Mouse (Mus musculus) C2C12 (cell line): Measurements from ENCODE around the gene Alb. TPM values are rescaled to one million over a fixed set of nuclear protein-coding genes. Genes with fewer than 3 reads are reported as not detected.

Source experiments
- H3K27me3 ChIP-seq: one replicate; pipeline ENCODE4 v1.6.1; 2011; ENCODE audit not compliant: control insufficient read depth, insufficient read depth, insufficient read length
- H3K36me3 ChIP-seq: one replicate; pipeline ENCODE4 v1.6.1; 2011; ENCODE audit not compliant: control insufficient read depth, insufficient read depth
- H3K4me3 ChIP-seq: one replicate; pipeline ENCODE4 v1.5.1; 2011; ENCODE audit warnings: mild to moderate bottlenecking, control low read depth; ENCODE audit not compliant: poor library complexity, insufficient read depth, severe bottlenecking
- H3K79me2 ChIP-seq: one replicate; pipeline ENCODE4 v1.6.1; 2011; ENCODE audit not compliant: control insufficient read depth, insufficient read depth
- H3K79me3 ChIP-seq: one replicate; pipeline ENCODE4 v1.6.1; 2011; ENCODE audit warnings: low read depth, control low read depth
- H3ac ChIP-seq: one replicate; pipeline ENCODE3; 2011; ENCODE audit warnings: low read depth; ENCODE audit not compliant: control insufficient read depth, insufficient read length
- CEBPB ChIP-seq: IDR thresholded peaks from one replicate; pipeline ENCODE4 v1.6.1; 2011; ENCODE audit warnings: low read depth, mild to moderate bottlenecking, control low read depth, moderate library complexity
- CTCF ChIP-seq: IDR thresholded peaks from one replicate; pipeline ENCODE4 v1.5.1; 2011; ENCODE audit not compliant: control insufficient read depth, insufficient read depth, insufficient read length
- FOSL1 ChIP-seq: IDR thresholded peaks from one replicate; pipeline ENCODE4 v1.8.0; 2011; ENCODE audit warnings: mild to moderate bottlenecking, low read length; ENCODE audit not compliant: poor library complexity, insufficient read depth, severe bottlenecking
- MAX ChIP-seq: IDR thresholded peaks from one replicate; pipeline ENCODE4 v1.6.1; 2011; ENCODE audit warnings: mild to moderate bottlenecking, control low read depth
- MYOD1 ChIP-seq: IDR thresholded peaks from one replicate; pipeline ENCODE4 v1.6.1; 2011; ENCODE audit warnings: low read depth; ENCODE audit not compliant: control insufficient read depth, insufficient read length
- MYOG ChIP-seq: IDR thresholded peaks from one replicate; pipeline ENCODE4 v1.6.1; 2011; ENCODE audit not compliant: control insufficient read depth, insufficient read length; ENCODE audit errors: extremely low read depth
- USF1 ChIP-seq: IDR thresholded peaks from one replicate; pipeline ENCODE4 v1.6.1; 2011; ENCODE audit warnings: low read depth, mild to moderate bottlenecking, control low read depth, moderate library complexity
- polyA plus RNA-seq: library from polyadenylated mRNA; unstranded; fragments of >200 nt; fragmentation: generic; extraction: Trizol; gene quantifications from one replicate; pipeline ENCODE4 v1.2.1, GENCODE M21; 2012; ENCODE audit warnings: missing spikeins

The Alb gene
- polyA plus RNA-seq, 1 experiment: not detected

GRCm38 (mm10) chr5:90477308-90478140 is 16.8 kb downstream of the Alb start:
- TF ChIP-seq FOSL1 (no peak), MYOG (no peak), MYOD1 (no peak), USF1 (no peak), CTCF (no peak), CEBPB (no peak), MAX (no peak)
- Histone ChIP-seq H3K79me3 (no peaks in the 10 kb centered on the region), H3K4me3 (no peak overlapping the region), H3K79me2 (no peaks in the 10 kb centered on the region), H3K36me3 (no peaks in the 10 kb centered on the region), H3K27me3 (peaks cover 3% of the 10 kb centered on the region), H3ac (no peak overlapping the region)

- Histone ChIP-seq H3K27me3 (peaks cover 3% of the 10 kb centered on the region), H3K4me3 (no peak overlapping the region), H3K79me3 (no peaks in the 10 kb centered on the region), H3K36me3 (no peaks in the 10 kb centered on the region), H3K79me2 (no peaks in the 10 kb centered on the region), H3ac (no peak overlapping the region)
- no peak for TF ChIP-seq MYOG
These were observed 18.2 kb downstream of the Alb start for GRCm38 (mm10) chr5:90478886-90479285.

GRCm38 (mm10) chr5:90485597-90485996 is 24.9 kb downstream of the Alb start:
- no peak overlapping the region for H3K4me3 ChIP-seq
- TF ChIP-seq CTCF: no peak
- TF ChIP-seq MYOD1: no peak
- no peak for TF ChIP-seq FOSL1
- no peak for TF ChIP-seq MYOG
- TF ChIP-seq USF1: no peak
- TF ChIP-seq MAX: no peak
- no peak overlapping the region for H3ac ChIP-seq
- H3K27me3 ChIP-seq: peaks cover 7% of the 10 kb centered on the region
- no peaks in the 10 kb centered on the region for H3K79me2 ChIP-seq
- no peaks in the 10 kb centered on the region for H3K79me3 ChIP-seq
- H3K36me3 ChIP-seq: no peaks in the 10 kb centered on the region

- Histone ChIP-seq H3K79me2 (no peaks in the 10 kb centered on the region), H3K79me3 (no peaks in the 10 kb centered on the region)
- no peak for TF ChIP-seq MAX
- no peak for TF ChIP-seq CEBPB
- no peak for TF ChIP-seq FOSL1
- no peak for TF ChIP-seq MYOD1
- TF ChIP-seq MYOG: no peak
- no peak for TF ChIP-seq USF1
- no peak for TF ChIP-seq CTCF
These were observed 27.6 kb downstream of the Alb start for GRCm38 (mm10) chr5:90488323-90488722.

GRCm38 (mm10) chr5:90490518-90490917 is 29.8 kb downstream of the Alb start, which contains the start of gene Afp:
Afp (plus strand) TSS chr5:90490737.
- no peak within 1 kb of the TSS for H3K4me3 ChIP-seq
- TF ChIP-seq CTCF (no peak), USF1 (no peak), MYOD1 (no peak), CEBPB (no peak), MAX (no peak), MYOG (no peak), FOSL1 (no peak)
- no peak within 1 kb of the TSS for H3ac ChIP-seq
- no peaks in the 10 kb centered on the region for H3K79me3 ChIP-seq
- peaks cover 7% of the 10 kb centered on the region for H3K27me3 ChIP-seq
- H3K79me2 ChIP-seq: no peaks in the 10 kb centered on the region
- no peaks in the 10 kb centered on the region for H3K36me3 ChIP-seq

More at GRCm38 (mm10) chr5:90488323-90488722, 27.6 kb downstream of the Alb start:
- H3ac ChIP-seq: no peak overlapping the region
- H3K4me3 ChIP-seq: no peak overlapping the region
- H3K36me3 ChIP-seq: no peaks in the 10 kb centered on the region
- H3K27me3 ChIP-seq: peaks cover 7% of the 10 kb centered on the region

GRCm38 (mm10) chr5:90492440-90492839 is 31.7 kb downstream of the Alb start:
- peaks cover 17% of the 10 kb centered on the region for H3K27me3 ChIP-seq
- no peak for TF ChIP-seq CTCF
- TF ChIP-seq FOSL1: no peak
- TF ChIP-seq USF1: no peak
- TF ChIP-seq MAX: no peak
- no peak for TF ChIP-seq MYOG
- no peak for TF ChIP-seq MYOD1
- no peak for TF ChIP-seq CEBPB
- H3K36me3 ChIP-seq: no peaks in the 10 kb centered on the region
- H3K79me3 ChIP-seq: no peaks in the 10 kb centered on the region
- H3K4me3 ChIP-seq: no peak overlapping the region
- no peaks in the 10 kb centered on the region for H3K79me2 ChIP-seq
- no peak overlapping the region for H3ac ChIP-seq
